Mouse (Mus musculus) midbrain, embryonic 14.5 days (tissue): ENCODE data around the gene R3hdm4. TPM values are rescaled to one million over a fixed set of nuclear protein-coding genes. Genes with fewer than 3 reads are reported as not detected.
"Not testable (repeated sequence)": the region's sequence is repeated elsewhere in the genome, so short reads cannot be mapped to it uniquely, and the experiment has no call there.

Source experiments
- ATAC-seq: fragments of 200-750 bp; cut with Nextera tagmentation; 2 replicates; pipeline ENCODE4 v1.8.0; 2017; ENCODE audit warnings: moderate number of reproducible peaks, moderate library complexity; ENCODE audit not compliant: low FRiP score, low TSS enrichment
- DNase-seq: peaks from one replicate; pipeline ENCODE4 v3.0.0-alpha.2; 2015
- H3K27ac ChIP-seq: fragments of 300-500 bp; sonication (generic); replicated peaks from 2 replicates; pipeline ENCODE4 v1.5.1; 2014; ENCODE audit warnings: mild to moderate bottlenecking, low read depth, low read length, moderate library complexity
- H3K27me3 ChIP-seq: fragments of 300-500 bp; sonication (generic); 2 replicates; pipeline ENCODE4 v1.6.1; 2014; ENCODE audit warnings: low read length, control low read depth, mixed read lengths; ENCODE audit not compliant: control insufficient read depth, insufficient read depth
- H3K36me3 ChIP-seq: fragments of 300-500 bp; sonication (generic); 2 replicates; pipeline ENCODE4 v1.6.1; 2014; ENCODE audit warnings: low read length, control low read depth; ENCODE audit not compliant: control insufficient read depth, insufficient read depth
- H3K4me1 ChIP-seq: fragments of 300-500 bp; sonication (generic); 2 replicates; pipeline ENCODE4 v1.6.1; 2014; ENCODE audit warnings: mild to moderate bottlenecking, antibody characterized with exemption, low read length, control low read depth; ENCODE audit not compliant: control insufficient read depth, insufficient read depth
- H3K4me2 ChIP-seq: fragments of 300-500 bp; sonication (generic); 2 replicates; pipeline ENCODE4 v1.6.1; 2014; ENCODE audit warnings: mild to moderate bottlenecking, low read length, moderate library complexity
- H3K4me3 ChIP-seq: fragments of 300-500 bp; sonication (generic); replicated peaks from 2 replicates; pipeline ENCODE4 v1.5.1; 2014; ENCODE audit warnings: low read depth, low read length
- H3K9ac ChIP-seq: fragments of 300-500 bp; sonication (generic); replicated peaks from 2 replicates; pipeline ENCODE4 v1.6.1; 2014; ENCODE audit warnings: mild to moderate bottlenecking, low read length, moderate library complexity
- H3K9me3 ChIP-seq: fragments of 300-500 bp; sonication (generic); 2 replicates; pipeline ENCODE4 v1.6.1; 2016; ENCODE audit warnings: low read length, control low read depth, mixed read lengths; ENCODE audit not compliant: control insufficient read depth
- WGBS: fragments of 180-500 bp; shearing (Covaris S2); extraction: QIAGEN DNeasy Blood & Tissue Kit; methylation state at CpG from one replicate; pipeline ENCODE4 v1.1.7; 2014; 5-methylcytosine and 5-hydroxymethylcytosine counted together
- polyA plus RNA-seq: library from polyadenylated mRNA; unstranded; fragments of >200 nt; fragmentation: Nextera tagmentation; extraction: Ambion mirVana; gene quantifications from 2 replicates; pipeline ENCODE4 v1.2.1, GENCODE M21; 2014

R3hdm4 gene
- polyA plus RNA-seq, 1 experiment from 2014 or later: 220 TPM

- WGBS: 88% methylated on average over 2 of the region's 2 CpGs
- Histone ChIP-seq H3K4me1 (no peaks in the 10 kb centered on the region), H3K9ac (no peak overlapping the region), H3K9me3 (no peaks in the 10 kb centered on the region), H3K4me3 (no peak overlapping the region), H3K4me2 (no peak overlapping the region), H3K27me3 (no peaks in the 10 kb centered on the region), H3K27ac (no peak overlapping the region), H3K36me3 (peaks cover 4% of the 10 kb centered on the region; the same call in 1 of the 2 replicates)
- ATAC-seq (no peak), DNase-seq (no peak)
Measured at GRCm38 (mm10) chr10:79889386-79889785, 31.6 kb downstream of the R3hdm4 start.

- H3K27ac ChIP-seq: no peak overlapping the region
- 83% methylated on average over 8 of the region's 8 CpGs for WGBS
- ATAC-seq (no peak), DNase-seq (no peak)
- no peaks in the 10 kb centered on the region for H3K4me1 ChIP-seq
- H3K9me3 ChIP-seq: no peaks in the 10 kb centered on the region
- H3K27me3 ChIP-seq: no peaks in the 10 kb centered on the region; the same call in 1 of the 2 replicates
- H3K9ac ChIP-seq: no peak overlapping the region
- H3K4me3 ChIP-seq: no peak overlapping the region
- H3K4me2 ChIP-seq: no peak overlapping the region
- H3K36me3 ChIP-seq: no peaks in the 10 kb centered on the region
Measured at GRCm38 (mm10) chr10:79886611-79887010, 34.4 kb downstream of the R3hdm4 start.

GRCm38 (mm10) chr10:79886054-79886453 is 35.0 kb downstream of the R3hdm4 start, which contains the start of gene Elane:
TSS of gene Elane (plus strand) at chr10:79886247.
- no peak within 1 kb of the TSS for H3K9ac ChIP-seq
- H3K36me3 ChIP-seq: no peaks in the 10 kb centered on the region
- no peak within 1 kb of the TSS for H3K27ac ChIP-seq
- H3K4me2 ChIP-seq: no peak within 1 kb of the TSS
- H3K4me3 ChIP-seq: no peak within 1 kb of the TSS
- WGBS: 89% methylated on average over 6 of the region's 6 CpGs
- H3K9me3 ChIP-seq: no peaks in the 10 kb centered on the region
- H3K4me1 ChIP-seq: no peaks in the 10 kb centered on the region
- ATAC-seq (no peak), DNase-seq (no peak)
- no peaks in the 10 kb centered on the region; the same call in 1 of the 2 replicates for H3K27me3 ChIP-seq

GRCm38 (mm10) chr10:79884938-79885337 is 36.1 kb downstream of the R3hdm4 start:
- H3K4me2 ChIP-seq, H3K4me1 ChIP-seq, H3K36me3 ChIP-seq, ATAC-seq, H3K4me3 ChIP-seq, H3K9me3 ChIP-seq, H3K9ac ChIP-seq, H3K27ac ChIP-seq, H3K27me3 ChIP-seq, DNase-seq: not testable (repeated sequence)
- 64% methylated on average over 2 of the region's 3 CpGs for WGBS

GRCm38 (mm10) chr10:79884446-79884845 is 36.6 kb downstream of the R3hdm4 start:
- DNase-seq (no peak), ATAC-seq (no peak)
- Histone ChIP-seq H3K4me1 (no peaks in the 10 kb centered on the region), H3K36me3 (no peaks in the 10 kb centered on the region), H3K9ac (no peak overlapping the region), H3K4me2 (no peak overlapping the region), H3K27me3 (no peaks in the 10 kb centered on the region; the same call in 1 of the 2 replicates), H3K4me3 (no peak overlapping the region), H3K9me3 (no peaks in the 10 kb centered on the region), H3K27ac (no peak overlapping the region)
- 65% methylated on average over 4 of the region's 4 CpGs for WGBS

GRCm38 (mm10) chr10:79883297-79884084 is 37.5 kb downstream of the R3hdm4 start:
- no peak overlapping the region for H3K4me2 ChIP-seq
- 0 out of 2 replicates have a peak, but pooled peaks have one; percentile 32 for ATAC-seq
- H3K9me3 ChIP-seq: no peaks in the 10 kb centered on the region
- 14% methylated on average over 22 of the region's 22 CpGs for WGBS
- no peak overlapping the region for H3K9ac ChIP-seq
- no peaks in the 10 kb centered on the region for H3K4me1 ChIP-seq
- H3K36me3 ChIP-seq: no peaks in the 10 kb centered on the region
- H3K27ac ChIP-seq: no peak overlapping the region
- no peaks in the 10 kb centered on the region; the same call in 1 of the 2 replicates for H3K27me3 ChIP-seq
- H3K4me3 ChIP-seq: no peak overlapping the region
- DNase-seq: peak; percentile 88

- Histone ChIP-seq H3K27ac (no peak overlapping the region), H3K9me3 (no peaks in the 10 kb centered on the region), H3K27me3 (no peaks in the 10 kb centered on the region; the same call in 1 of the 2 replicates), H3K4me2 (peak overlapping the region; percentile 29), H3K9ac (no peak overlapping the region), H3K36me3 (no peaks in the 10 kb centered on the region), H3K4me3 (no peak overlapping the region), H3K4me1 (no peaks in the 10 kb centered on the region)
- ATAC-seq (no peak), DNase-seq (no peak)
- 5% methylated on average over 22 of the region's 22 CpGs for WGBS
Measured at GRCm38 (mm10) chr10:79881981-79882380, 39.0 kb downstream of the R3hdm4 start.

GRCm38 (mm10) chr10:79880721-79881120 is 40.3 kb downstream of the R3hdm4 start:
- DNase-seq (no peak), ATAC-seq (no peak)
- WGBS: 16% methylated on average over 9 of the region's 9 CpGs

GRCm38 (mm10) chr10:79879527-79879926 is 41.5 kb downstream of the R3hdm4 start:
- ATAC-seq (no peak), DNase-seq (no peak)
- Histone ChIP-seq H3K4me2 (no peak overlapping the region), H3K9ac (no peak overlapping the region), H3K4me1 (peaks cover 7% of the 10 kb centered on the region), H3K4me3 (no peak overlapping the region), H3K36me3 (no peaks in the 10 kb centered on the region), H3K27ac (no peak overlapping the region), H3K9me3 (no peaks in the 10 kb centered on the region), H3K27me3 (no peaks in the 10 kb centered on the region; the same call in 1 of the 2 replicates)
- 60% methylated on average over 3 of the region's 3 CpGs for WGBS

More at GRCm38 (mm10) chr10:79880721-79881120, 40.3 kb downstream of the R3hdm4 start:
- H3K9ac ChIP-seq: no peak overlapping the region
- no peak overlapping the region for H3K27ac ChIP-seq
- no peaks in the 10 kb centered on the region for H3K9me3 ChIP-seq
- no peak overlapping the region for H3K4me3 ChIP-seq
- no peak overlapping the region for H3K4me2 ChIP-seq
- H3K4me1 ChIP-seq: no peaks in the 10 kb centered on the region
- H3K27me3 ChIP-seq: no peaks in the 10 kb centered on the region; the same call in 1 of the 2 replicates
- H3K36me3 ChIP-seq: no peaks in the 10 kb centered on the region
